Mouse (Mus musculus) v-Abl transformed pro-B cells (cell line): ENCODE data around the gene Mpzl2.

ENCODE experiments used
- in situ Hi-C, 2 experiments: fragments of 400-800 bp; cut with MboI; formaldehyde crosslinking; loops; one replicate each; pipeline ENCODE4 v1.15.1; 2025; ENCODE audit not compliant: unreplicated experiment in 2 of 2

Mpzl2 gene

DNA sequence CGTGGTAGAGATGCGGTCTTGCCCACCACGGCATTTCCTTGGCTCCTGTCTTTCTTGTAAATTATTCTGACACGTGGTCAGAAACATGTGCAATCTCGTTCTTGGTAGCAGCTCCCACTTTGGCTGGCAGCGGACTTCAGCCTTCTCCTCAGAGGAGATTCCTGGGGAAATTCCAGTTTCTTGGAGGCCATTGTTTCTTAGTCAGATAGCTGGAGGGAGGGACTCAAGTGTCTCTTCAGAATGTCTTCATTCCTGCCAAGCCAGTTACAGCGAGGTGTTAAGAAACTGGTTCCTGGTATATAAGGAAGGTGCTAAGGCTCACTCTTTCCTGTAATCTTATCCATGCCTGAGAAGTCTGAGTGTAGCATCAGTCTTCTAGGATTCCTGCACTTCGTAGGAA lies 12.2 kb upstream of the Mpzl2 start:
- in situ Hi-C loops: loop anchor here (5.0 to 25.0 kb wide), 6 partner anchors 90 to 387 kb away; partner anchors contain the start of genes Fxyd2 (in 1 of the 2) and Scn2b (in 1 of the 2)

DNA sequence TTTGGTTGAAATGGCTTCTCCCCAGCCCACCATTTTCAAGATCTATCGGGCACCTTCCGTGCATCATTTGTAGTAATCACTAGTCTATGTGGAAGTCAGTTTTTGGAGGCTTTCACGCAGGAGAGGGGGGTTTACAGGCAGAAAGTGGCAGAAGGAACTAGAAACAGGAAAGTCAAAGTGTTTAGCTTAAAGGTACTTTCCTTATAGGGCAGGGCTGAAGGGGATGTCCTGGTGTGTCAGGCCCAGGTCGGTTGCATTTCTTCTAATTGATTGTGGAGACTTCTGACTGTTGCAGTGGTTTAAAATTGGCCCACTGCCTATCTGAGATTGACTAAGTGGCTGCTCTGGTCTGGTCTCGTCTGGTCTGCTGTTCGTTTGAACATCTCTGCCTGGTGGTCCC lies 9.3 kb upstream of the Mpzl2 start:
- in situ Hi-C loops: loop anchor here in 1 of 2 experiments (25.0 kb wide), 1 partner anchor 257 kb away; no protein-coding TSS in a partner anchor

DNA sequence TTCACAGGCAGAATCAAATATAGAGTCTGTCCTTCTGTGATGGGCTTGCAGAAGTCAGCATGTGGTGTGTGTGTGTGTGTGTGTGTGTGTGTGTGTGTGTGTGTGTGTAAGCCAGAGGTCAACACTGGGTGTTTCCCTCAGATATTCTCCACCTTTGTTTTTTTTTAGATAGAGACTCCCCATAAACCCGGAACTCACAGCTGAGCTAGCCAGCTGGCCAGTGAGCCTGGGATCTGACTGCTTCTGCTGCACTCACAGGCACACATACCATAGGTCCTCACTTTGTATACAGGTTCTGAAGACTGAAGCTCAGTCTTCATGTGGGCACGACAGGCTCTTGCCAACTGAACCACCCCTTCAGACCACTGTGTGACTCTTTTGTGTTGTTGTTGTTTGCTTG lies 7.3 kb upstream of the Mpzl2 start:
- in situ Hi-C loops: loop anchor here in 1 of 2 experiments (25.0 kb wide), 1 partner anchor 255 kb away; no protein-coding TSS in a partner anchor

DNA sequence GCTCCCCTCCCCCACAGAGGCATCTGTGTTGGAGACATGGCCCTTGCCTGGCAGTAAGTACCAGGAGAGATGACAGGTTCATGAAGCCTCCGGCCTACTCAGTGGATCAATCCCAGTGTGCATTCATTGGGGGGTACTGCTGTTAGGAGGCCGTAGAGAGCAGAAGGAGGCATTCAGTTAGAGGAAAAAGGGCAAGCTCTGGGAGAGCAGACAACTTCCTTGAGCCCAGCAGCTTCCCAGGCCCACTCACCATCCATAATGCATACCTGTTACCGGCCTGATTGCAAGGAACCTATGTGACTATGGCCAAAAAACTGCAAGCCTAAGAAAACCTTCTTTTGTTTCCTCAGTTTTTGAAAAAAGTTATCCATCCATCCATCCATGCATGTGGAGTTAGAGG lies 5.1 kb upstream of the Mpzl2 start:
- in situ Hi-C loops: loop anchor here in 1 of 2 experiments (25.0 kb wide), 1 partner anchor 253 kb away; no protein-coding TSS in a partner anchor

DNA sequence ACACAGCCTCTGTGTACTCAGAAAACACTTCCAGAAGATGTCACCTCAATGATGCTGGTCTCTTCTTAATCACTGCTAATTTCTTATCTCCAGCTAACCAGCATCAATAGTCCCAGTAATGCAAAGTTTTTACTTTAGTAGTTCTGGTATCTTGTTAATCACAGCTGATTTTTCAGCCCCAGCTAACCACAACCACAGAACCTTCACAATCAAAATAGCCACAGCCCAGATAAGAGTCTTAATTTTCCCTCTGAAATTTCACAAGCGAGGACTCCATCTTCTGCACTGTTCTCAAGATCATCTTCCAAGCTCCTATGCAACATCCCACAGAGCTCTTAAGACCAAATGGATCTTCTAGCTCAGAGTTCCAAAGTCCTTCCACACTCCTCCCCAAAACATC lies 1.8 kb upstream of the Mpzl2 start:
- in situ Hi-C loops: loop anchor here in 1 of 2 experiments (25.0 kb wide), 1 partner anchor 249 kb away; no protein-coding TSS in a partner anchor

DNA sequence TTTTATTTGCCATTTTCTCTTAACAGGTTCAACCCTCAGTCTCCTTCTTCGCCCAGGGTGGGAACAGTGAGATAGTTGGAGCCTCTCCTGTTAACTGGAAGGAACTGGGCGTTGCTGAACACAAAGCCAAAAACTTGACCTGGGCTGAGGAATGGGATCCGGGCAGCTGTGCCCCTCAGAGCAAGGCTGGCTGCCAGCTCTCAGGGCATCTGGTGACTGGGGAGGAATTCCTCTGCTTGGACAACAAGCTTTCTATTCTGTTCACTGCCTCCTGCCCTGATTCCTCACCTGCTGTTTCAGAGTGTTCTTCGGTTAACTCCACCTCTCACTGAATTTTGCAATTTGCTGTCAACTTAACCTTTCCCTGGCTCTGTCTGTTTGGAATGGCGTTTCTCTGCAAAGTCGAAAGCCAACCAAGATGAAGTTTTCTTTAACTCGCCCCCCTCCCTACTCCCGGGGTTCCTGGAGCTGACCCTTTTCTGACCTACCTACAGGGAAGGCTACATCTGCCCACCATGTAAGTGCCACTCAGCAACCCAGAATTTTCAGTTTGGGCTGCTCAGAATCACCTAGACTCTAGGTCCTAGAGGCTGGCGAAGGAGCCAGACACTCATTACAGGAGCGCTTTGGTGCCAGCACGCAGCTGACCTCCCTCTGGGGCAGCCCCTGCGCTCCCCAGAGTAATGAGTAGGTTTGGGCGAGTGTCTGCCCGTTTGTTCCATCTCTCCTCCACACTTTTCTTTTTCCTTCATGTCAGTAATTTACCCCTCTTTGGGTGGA lies 657 bp downstream of the Mpzl2 start:
- in situ Hi-C loops: loop anchor here in 1 of 2 experiments (25.0 kb wide), 1 partner anchor 247 kb away; no protein-coding TSS in a partner anchor

DNA sequence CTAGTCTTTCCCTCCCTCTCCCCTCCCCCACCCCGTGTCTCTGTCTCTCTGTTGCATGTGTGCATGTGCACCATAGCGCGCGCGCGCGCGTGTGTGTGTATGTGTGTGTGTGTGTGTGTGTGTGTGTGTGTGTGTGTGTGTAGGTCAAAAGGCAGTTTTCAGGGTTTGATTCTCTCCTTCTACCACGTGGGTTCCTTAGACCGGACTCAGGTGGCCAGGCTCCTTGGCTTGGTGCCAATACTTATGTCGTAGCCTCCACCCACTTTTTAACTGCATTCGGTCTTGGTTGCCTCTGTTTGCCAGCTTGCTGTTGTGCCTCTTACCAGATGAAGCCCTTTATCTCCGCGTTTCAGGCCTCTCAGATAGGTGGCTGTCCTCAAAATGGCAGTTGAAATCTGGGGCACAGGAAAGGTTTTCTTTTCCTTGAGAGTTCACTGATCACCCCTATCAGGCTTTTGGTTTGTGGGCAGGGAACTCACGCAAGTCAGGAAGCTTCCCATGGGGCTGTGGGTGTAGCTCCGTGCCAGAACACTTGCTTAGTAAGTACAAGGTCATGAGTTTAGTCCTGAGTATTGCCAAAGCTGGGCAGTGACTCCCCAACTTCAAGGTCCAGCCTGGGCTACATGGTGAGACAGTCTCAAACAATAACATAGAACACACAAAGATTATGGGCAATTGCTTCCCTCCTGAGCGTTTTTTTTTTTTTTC lies 1.7 kb downstream of the Mpzl2 start:
- in situ Hi-C loops: loop anchor here in 1 of 2 experiments (25.0 kb wide), 1 partner anchor 246 kb away; no protein-coding TSS in a partner anchor

DNA sequence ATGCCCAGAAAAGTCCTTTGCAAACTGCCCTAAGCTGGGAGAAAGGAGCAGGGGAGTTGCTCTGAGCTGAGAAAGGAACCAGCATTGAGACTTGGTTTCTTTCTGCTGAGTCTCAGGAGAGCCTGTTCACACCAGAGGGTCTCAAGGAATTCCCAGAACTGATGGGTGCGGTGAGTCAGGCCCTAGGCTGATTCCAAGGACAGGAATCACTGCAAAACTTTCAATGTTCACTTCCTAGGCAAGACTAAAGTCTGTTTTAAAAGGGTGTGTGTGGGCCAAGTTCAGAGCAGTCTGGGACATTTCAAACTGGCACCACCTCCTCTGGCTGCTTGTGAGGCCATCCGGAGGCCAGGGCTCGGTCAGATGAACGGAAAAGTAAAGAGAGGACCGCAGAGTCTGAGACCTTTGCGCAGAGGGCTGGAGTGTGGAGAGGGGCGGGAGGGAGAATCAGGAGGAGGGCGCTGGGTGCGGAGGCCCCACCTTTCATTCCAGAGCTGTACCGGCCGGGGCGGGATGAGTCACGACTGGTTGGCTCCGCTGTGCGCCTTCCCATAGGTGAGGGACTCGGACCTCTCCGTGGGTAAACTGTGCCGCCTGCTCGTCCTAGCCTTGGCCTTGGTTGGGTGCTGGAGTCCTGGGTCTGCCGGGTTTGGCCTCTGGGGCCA lies 2.6 kb downstream of the Mpzl2 start:
- in situ Hi-C loops: loop anchor here in 1 of 2 experiments (25.0 kb wide), 1 partner anchor 245 kb away; no protein-coding TSS in a partner anchor

DNA sequence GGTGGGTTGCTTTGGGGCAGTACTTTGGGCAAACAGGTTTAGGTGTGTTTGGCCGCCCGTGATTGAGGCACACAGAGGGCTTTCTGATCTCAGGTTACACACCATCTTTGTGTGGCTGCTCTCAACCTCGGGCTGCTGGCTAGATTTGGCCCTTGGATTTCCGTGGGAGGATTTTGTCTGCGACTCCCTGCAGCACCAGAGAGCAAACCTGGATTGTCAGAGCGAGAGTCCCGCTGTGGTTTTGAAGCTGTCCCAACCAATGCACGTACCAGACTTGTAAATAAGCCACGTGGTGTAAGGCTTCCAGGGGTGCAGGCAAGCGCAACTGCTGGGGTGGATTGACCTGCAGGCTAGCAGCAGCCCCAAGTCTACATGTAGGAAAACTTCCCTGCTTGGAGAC lies 3.3 kb downstream of the Mpzl2 start:
- in situ Hi-C loops: loop anchor here in 1 of 2 experiments (25.0 kb wide), 1 partner anchor 244 kb away; no protein-coding TSS in a partner anchor

DNA sequence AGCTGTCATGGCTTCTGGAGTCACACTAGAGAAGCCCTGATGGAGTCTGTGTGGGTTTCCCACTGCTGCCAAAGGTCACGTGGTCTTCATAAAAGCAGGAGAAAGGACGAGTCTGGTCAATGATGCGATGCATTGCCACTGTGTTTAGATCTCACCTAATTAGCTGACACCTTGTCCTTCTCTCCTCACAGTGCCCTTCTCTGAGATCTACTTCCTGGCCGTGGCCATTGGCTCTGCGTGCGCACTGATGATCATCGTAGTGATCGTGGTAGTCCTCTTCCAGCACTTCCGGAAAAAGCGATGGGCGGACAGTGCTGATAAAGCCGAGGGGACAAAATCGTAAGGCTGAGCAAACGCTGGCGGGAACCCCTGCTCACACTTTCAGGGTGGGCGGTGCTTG lies 7.4 kb downstream of the Mpzl2 start:
- in situ Hi-C loops: loop anchor here in 1 of 2 experiments (25.0 kb wide), 1 partner anchor 240 kb away; no protein-coding TSS in a partner anchor

DNA sequence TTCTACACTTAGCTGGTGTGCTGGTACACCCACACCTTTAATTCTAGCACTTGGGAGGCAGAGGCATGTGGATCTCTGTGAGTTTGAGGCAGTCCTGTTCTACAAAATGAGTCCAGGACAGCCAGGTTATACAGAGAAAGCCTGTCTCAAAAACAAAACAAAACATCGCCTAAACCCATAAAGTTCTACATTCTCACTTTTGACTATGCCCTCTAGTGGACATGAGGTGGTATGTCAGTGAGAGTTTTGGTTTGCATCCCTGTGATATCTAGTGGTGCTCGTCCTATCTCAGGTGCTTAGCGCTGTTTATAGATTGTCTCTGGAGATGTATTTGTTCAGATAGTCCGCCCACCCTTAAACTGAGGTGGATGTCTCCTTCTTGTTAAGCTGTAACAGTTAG lies 8.9 kb downstream of the Mpzl2 start:
- in situ Hi-C loops: loop anchor here in 1 of 2 experiments (25.0 kb wide), 1 partner anchor 239 kb away; no protein-coding TSS in a partner anchor

DNA sequence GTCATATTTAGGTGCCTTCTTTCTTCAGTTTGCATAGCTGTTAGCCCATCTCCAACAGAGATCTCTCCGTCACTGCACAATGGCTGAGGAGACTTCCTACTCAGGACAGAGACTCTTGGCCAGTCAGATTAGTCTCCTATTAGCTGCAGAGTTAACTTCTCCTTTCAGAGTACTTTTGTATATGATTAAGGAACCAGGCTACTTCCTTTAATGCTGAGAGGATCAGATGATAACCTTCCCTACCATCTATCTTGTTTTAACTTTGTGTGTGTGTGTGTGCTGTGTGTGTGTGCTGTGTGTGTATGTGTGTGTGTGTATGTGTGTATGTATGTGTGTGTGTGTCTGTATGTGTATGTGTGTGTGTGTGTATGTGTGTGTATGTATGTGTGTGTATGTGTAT lies 10.1 kb downstream of the Mpzl2 start:
- in situ Hi-C loops: loop anchor here in 1 of 2 experiments (10.0 to 25.0 kb wide), 2 partner anchors 65 to 238 kb away; partner anchors contain the start of gene Scn2b

DNA sequence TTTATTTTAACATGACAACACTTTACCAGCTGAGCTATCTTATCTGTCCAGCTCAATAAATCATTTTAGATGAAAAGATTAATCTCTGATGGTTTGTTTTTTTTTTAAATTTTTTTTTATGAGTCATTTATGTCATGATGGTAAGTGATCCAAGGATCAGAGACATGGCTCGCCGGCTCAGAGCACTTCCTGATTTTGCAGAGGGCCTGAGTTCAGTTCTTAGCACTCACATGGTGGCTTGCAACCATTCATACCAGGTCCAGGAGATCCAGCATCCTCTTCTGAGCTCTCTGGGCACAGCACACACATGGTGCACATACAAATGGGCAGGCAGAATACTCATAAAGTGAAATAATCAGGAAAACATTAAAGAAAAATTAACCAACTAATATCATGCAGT lies 10.7 kb downstream of the Mpzl2 start:
- in situ Hi-C loops: loop anchor here in 1 of 2 experiments (10.0 kb wide), 1 partner anchor 64 kb away; the partner anchor contains the start of gene Scn2b

DNA sequence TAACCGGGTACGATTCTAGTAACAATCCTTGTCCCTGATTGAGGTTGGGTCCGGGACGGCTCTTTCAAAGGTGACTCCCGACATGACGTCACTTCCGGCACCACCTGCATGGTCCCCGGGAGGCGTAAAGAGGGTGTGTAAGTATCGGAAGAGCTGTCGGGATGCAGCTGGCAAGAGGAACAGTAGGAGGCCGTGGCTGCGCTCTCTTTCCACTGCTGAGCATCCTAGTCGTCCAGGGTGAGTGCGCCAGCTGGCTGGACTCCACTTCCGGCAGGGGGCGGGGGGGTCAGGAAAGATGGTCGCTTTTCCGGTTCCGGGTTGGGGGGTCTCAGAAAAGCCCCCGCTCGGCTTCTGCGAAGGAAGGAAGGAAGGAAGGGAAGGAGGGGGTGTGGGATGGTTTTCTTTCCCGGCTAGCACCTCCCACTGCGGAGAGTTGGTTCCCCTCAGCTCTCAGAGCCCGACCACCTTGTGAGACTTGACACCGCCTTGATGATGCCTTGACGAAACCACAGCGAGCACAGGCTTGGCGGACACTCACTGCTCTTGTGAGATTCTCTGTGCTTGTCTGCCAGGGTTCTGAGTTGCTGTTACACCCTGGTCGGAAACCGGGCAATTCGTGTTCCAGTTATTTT lies 15.6 kb downstream of the Mpzl2 start, which contains the start of gene Mpzl3:
TSS of gene Mpzl3 (plus strand) at position 105 of the 632 bp plus-strand sequence.
- in situ Hi-C loops: loop anchor here (5.0 to 10.0 kb wide), 2 partner anchors 60 to 62 kb away; partner anchors contain the start of gene Scn2b (in 2 of the 2)

DNA sequence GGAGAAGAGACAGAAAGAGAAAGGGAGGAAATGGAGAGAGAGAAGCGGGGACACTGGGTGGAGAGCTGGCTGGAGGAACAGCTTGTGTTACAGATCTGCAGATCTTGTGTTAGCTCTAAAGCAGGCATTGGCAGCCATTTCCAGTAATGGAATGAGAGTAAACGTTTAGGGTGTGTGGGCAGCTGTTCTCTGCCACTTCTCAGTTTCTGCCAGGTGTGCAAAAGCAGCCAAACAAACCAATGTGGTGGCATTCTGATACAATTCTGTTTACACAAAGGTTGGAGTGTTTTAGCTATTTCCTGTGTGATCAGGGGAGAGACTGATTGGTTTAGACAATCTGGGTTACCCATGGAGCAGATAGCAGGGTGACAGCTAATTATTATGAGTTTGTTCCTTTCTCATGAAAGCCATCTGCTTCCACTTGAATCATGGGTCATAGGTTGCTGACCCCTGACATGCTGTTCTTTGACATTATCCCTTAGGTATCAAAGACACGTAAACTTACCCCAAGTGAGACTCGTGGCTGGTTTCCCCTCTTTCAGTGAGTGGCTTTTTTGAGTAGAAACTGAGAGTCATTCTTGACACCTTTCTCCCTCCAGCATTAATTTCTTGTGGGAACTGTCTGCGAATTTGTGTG lies 18.8 kb downstream of the Mpzl2 start:
- in situ Hi-C loops: loop anchor here (5.0 to 10.0 kb wide), 2 partner anchors 56 to 59 kb away; partner anchors contain the start of gene Scn2b (in 2 of the 2)

DNA sequence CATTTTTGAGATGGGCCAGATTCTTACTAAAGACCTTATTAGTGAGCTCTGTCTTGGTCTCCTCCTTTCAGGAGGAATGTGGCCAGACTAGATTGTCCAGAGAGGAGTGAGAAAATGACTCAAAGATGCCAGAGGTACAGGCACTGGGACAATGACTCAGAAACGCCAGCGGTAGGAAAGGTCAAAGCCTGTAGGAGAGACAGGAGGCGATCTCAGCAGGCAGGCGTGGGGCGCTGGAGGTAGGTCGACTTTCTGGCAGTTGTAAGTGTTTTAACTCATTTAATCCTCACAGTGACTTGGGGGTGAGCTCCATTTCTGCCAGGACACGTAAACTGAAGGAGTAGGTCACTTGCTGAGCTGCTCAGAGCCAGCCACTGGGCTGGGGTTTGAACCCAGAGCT lies 20.6 kb downstream of the Mpzl2 start:
- in situ Hi-C loops: no loop called here

DNA sequence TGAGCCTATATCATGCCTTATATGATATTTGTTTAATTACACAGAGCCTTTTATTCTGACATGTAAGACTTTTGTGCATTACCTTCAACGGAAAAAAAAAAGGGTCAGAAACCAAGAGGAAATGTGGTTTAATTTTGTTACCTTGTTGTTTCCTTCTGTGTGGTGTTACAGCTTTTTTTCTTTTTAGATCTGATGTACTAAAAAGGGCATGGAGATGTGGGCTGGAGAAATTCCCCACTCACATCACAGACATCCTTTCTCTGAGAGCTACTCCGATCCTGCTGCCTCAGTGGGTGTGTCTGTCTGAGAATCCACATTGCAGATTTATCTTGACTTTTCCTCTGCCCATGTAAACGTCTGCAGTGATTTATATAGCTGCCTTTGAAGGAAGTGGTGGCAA lies 23.1 kb downstream of the Mpzl2 start:
- in situ Hi-C loops: no loop called here

DNA sequence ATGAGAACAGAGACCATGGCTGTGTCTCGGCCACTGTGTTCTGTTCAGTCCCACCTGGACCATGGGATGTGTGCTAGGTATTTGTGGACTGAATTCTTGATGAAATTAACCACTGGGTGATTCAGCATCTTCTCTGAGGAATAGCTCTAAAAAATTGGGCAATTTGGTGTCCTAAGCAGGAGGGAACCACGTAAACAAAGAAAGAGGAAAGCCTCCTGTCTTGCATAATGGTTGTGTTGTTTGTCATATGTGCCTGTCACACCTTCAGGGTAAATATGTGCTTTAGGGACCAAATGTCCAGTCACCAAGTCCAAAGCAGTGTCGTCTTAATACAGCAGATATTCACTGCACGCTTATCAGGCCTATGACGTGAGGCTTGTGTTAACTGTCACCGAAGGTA lies 24.8 kb downstream of the Mpzl2 start:
- in situ Hi-C loops: no loop called here

DNA sequence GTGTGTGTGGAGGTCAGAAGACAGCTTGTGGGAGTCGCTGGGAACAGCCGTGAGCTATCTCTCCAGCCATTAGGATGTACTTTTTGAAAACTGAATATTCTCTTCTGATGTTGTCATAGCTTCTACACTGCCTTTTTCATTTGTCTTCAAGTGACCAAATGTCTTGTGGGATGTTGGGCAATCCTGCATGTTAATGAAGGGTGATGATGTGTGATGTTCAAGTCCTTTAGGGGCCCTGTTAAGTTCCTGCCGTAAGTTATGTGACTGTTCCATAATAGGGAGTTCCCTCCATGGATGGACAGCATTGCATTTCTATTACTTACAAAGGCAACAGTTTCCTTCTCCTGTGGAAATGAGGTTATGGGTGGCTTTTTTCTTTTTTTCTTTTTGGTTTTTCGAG lies 27.1 kb downstream of the Mpzl2 start:
- in situ Hi-C loops: no loop called here
